Mouse (Mus musculus) spleen, adult 2 months (tissue): ENCODE measurements around the gene Pcdh9. TPM values are rescaled to one million over a fixed set of nuclear protein-coding genes. Genes with fewer than 3 reads are reported as not detected.

Experiments
- DNase-seq, 2 experiments: peaks; one replicate each; pipeline versions ENCODE4 v3.0.0 to v3.0.0-alpha.2; 2012 to 2021; ENCODE audit warnings: low spot score in 2 of 2, low read depth in 1 of 2
- H3K27ac ChIP-seq: fragments of 200-500 bp; 2 replicates; pipeline ENCODE4 v1.5.1; 2012; ENCODE audit warnings: low read length, inconsistent platforms; ENCODE audit not compliant: insufficient read depth
- H3K27me3 ChIP-seq: fragments of 200-500 bp; 2 replicates; pipeline ENCODE4 v1.6.1; 2012; ENCODE audit warnings: mild to moderate bottlenecking, moderate library complexity, low read length, inconsistent platforms; ENCODE audit not compliant: control insufficient read depth, insufficient read depth
- H3K36me3 ChIP-seq: fragments of 200-500 bp; 2 replicates; pipeline ENCODE4 v1.6.1; 2012; ENCODE audit warnings: mild to moderate bottlenecking, low read length, inconsistent platforms; ENCODE audit not compliant: control insufficient read depth, insufficient read depth
- H3K4me1 ChIP-seq: fragments of 200-500 bp; 2 replicates; pipeline ENCODE4 v1.6.1; 2011; ENCODE audit warnings: inconsistent platforms; ENCODE audit not compliant: control insufficient read depth, insufficient read depth, insufficient read length
- H3K4me3 ChIP-seq: fragments of 200-500 bp; 2 replicates; pipeline ENCODE4 v1.5.1; 2011; ENCODE audit warnings: mild to moderate bottlenecking, inconsistent platforms; ENCODE audit not compliant: insufficient read depth, insufficient read length; ENCODE audit errors: extremely low read depth
- CTCF ChIP-seq: fragments of 200-500 bp; IDR thresholded peaks from 2 replicates; pipeline ENCODE4 v1.5.1; 2011; ENCODE audit warnings: mild to moderate bottlenecking, inconsistent platforms; ENCODE audit not compliant: insufficient read depth, insufficient read length, insufficient replicate concordance; ENCODE audit errors: extremely low read depth
- POLR2A ChIP-seq: fragments of 200-500 bp; IDR thresholded peaks from 2 replicates; pipeline ENCODE4 v1.6.1; 2011; ENCODE audit warnings: low read depth, low read length, inconsistent platforms
- WGBS: fragments of 180-500 bp; shearing (Covaris S2); methylation state at CpG from one replicate; pipeline ENCODE4 v1.1.7; 2018; 5-methylcytosine and 5-hydroxymethylcytosine counted together
- polyA plus RNA-seq: library from polyadenylated mRNA; depleted of rRNA; stranded (reverse); fragments of >200 nt; gene quantifications from 2 replicates; pipeline ENCODE4 v1.2.3, GENCODE M21; 2012

Gene Pcdh9
- polyA plus RNA-seq, 1 experiment = 0.41 TPM

- WGBS = 87% methylated on average over 5 of the region's 5 CpGs
- no peak for DNase-seq
- Histone ChIP-seq H3K4me3 (no peak overlapping the region), H3K27me3 (no peaks in the 10 kb centered on the region), H3K27ac (no peak overlapping the region), H3K4me1 (no peaks in the 10 kb centered on the region), H3K36me3 (no peaks in the 10 kb centered on the region)
- no peak for TF ChIP-seq POLR2A
- TF ChIP-seq CTCF = no peak
These were observed 482.7 kb downstream of the Pcdh9 start for GRCm38 (mm10) chr14:93407747-93408146.

GRCm38 (mm10) chr14:93385090-93385489 is 505.4 kb downstream of the Pcdh9 start:
- no peaks in the 10 kb centered on the region for H3K4me1 ChIP-seq
- 82% methylated on average over 2 of the region's 2 CpGs for WGBS
- H3K36me3 ChIP-seq = no peaks in the 10 kb centered on the region
- H3K4me3 ChIP-seq = no peak overlapping the region
- DNase-seq = no peak
- no peaks in the 10 kb centered on the region for H3K27me3 ChIP-seq
- TF ChIP-seq CTCF = no peak
- TF ChIP-seq POLR2A = no peak
- H3K27ac ChIP-seq = no peak overlapping the region

GRCm38 (mm10) chr14:93381163-93381562 is 509.3 kb downstream of the Pcdh9 start:
- no peak for DNase-seq
- H3K36me3 ChIP-seq = no peaks in the 10 kb centered on the region
- H3K4me1 ChIP-seq = no peaks in the 10 kb centered on the region
- WGBS = 51% methylated on average over 4 of the region's 4 CpGs
- H3K4me3 ChIP-seq = no peak overlapping the region
- H3K27me3 ChIP-seq = no peaks in the 10 kb centered on the region
- H3K27ac ChIP-seq = no peak overlapping the region
- TF ChIP-seq CTCF = no peak
- TF ChIP-seq POLR2A = no peak

GRCm38 (mm10) chr14:93380757-93381156 is 509.7 kb downstream of the Pcdh9 start:
- no peak for DNase-seq
- H3K4me3 ChIP-seq = no peak overlapping the region
- TF ChIP-seq CTCF (no peak), POLR2A (no peak)
- WGBS = 34% methylated on average over 1 of the region's 1 CpGs
- H3K27ac ChIP-seq = no peak overlapping the region
- H3K36me3 ChIP-seq = no peaks in the 10 kb centered on the region
- H3K27me3 ChIP-seq = no peaks in the 10 kb centered on the region
- H3K4me1 ChIP-seq = no peaks in the 10 kb centered on the region

- no peaks in the 10 kb centered on the region for H3K4me1 ChIP-seq
- no peaks in the 10 kb centered on the region for H3K36me3 ChIP-seq
- H3K27ac ChIP-seq = no peak overlapping the region
- H3K27me3 ChIP-seq = no peaks in the 10 kb centered on the region
- no peak overlapping the region for H3K4me3 ChIP-seq
- WGBS = 78% methylated on average over 4 of the region's 4 CpGs
- no peak for TF ChIP-seq POLR2A
- no peak for TF ChIP-seq CTCF
- no peak for DNase-seq
These were observed 514.3 kb downstream of the Pcdh9 start for GRCm38 (mm10) chr14:93376159-93376558.

GRCm38 (mm10) chr14:93374181-93374580 is 516.3 kb downstream of the Pcdh9 start:
- WGBS = 92% methylated on average over 4 of the region's 4 CpGs
- Histone ChIP-seq H3K27ac (no peak overlapping the region), H3K4me1 (no peaks in the 10 kb centered on the region), H3K27me3 (no peaks in the 10 kb centered on the region), H3K4me3 (no peak overlapping the region), H3K36me3 (no peaks in the 10 kb centered on the region)
- TF ChIP-seq POLR2A (no peak), CTCF (no peak)
- no peak for DNase-seq

GRCm38 (mm10) chr14:93354150-93354549 is 536.3 kb downstream of the Pcdh9 start:
- TF ChIP-seq POLR2A (no peak), CTCF (no peak)
- Histone ChIP-seq H3K4me1 (no peaks in the 10 kb centered on the region), H3K36me3 (no peaks in the 10 kb centered on the region), H3K27ac (no peak overlapping the region), H3K27me3 (no peaks in the 10 kb centered on the region), H3K4me3 (no peak overlapping the region)
- no peak for DNase-seq
- WGBS = 82% methylated on average over 3 of the region's 3 CpGs
